Mouse (Mus musculus) T-helper 17 cell (primary cell): ENCODE measurements around the gene Wdr13.

Experiments used
- in situ Hi-C, 2 experiments: fragments of 300-600 bp; cut with MboI, MseI; formaldehyde crosslinking; loops; 1 replicate in 1 of 2; 2 replicates in 1 of 2; pipeline ENCODE4 v1.15.1; 2025; ENCODE audit warnings: high pct_unique_total_duplicates in 2 of 2

Gene Wdr13

DNA sequence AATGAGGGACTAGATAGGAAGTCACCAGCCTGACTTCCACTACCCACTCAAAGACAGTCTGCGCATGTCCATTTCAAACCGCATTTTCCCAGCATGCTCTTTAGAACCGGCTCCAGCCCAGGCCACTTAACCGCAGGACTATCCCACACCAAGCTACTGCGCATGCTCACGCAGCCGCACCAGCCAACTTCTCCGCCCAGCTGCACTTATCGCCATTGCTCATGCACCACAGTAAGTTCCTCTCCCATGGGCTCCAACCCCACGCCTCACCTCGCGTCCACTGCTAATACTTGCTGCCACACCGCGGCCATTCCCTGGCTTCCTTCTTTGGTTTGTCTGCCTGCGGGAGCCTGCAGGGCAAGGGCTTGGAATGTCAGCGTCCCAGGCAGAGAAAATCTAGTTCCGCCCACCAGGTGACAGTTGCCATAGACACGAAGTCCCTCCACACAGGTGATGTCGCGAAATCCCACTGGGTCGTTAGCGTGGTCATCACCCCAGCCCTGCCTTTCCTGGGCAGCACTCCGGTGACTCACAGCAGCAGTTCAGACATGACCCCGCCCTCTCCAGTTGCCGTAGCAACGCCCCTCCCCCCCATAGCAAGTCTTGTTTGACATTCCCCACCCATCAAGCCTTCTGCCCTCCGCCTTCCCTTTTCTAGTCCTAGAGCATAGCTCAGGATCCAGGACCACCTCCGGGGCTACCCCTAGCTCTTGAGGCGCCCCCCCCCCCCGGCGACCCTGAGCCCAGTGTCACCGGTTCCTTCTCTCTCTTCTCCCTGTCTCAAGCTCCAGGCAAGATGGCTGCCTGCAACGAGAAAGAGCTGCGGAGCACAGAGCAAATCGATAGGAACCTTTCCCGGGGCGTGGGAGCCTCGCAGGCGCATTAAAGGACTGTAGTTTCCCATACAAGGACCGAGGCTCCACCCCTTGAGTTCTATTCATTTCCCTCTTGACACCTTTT lies at the start of gene Wdr13:
TSS of gene Wdr13 (minus strand) at position 876 of the 960 bp plus-strand sequence.
- in situ Hi-C loops, result no loop called here

GRCm38 (mm10) chrX:8179646-8180045 lies 47.0 kb upstream of the Wdr13 start:
- in situ Hi-C loops, result no loop called here

DNA sequence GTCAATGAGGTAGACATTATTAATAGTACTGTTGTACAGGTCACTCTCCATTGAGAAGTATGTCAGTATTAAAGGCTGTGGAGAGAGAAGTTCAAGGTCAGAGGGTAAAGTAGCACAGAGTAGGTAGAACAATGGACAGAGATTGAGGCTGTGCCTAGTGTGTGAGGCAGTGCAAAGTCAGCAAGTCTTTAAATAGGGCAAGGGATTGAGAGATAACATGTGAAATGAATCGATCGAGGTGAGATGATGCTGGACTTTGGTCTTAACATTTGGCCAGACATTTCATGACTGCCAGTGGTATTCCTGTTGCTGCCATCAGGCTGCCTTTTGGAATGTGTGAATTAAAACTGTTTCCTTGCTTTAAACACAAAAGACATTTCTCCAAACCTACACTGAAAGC lies 46.2 kb upstream of the Wdr13 start:
- in situ Hi-C loops, result no loop called here

DNA sequence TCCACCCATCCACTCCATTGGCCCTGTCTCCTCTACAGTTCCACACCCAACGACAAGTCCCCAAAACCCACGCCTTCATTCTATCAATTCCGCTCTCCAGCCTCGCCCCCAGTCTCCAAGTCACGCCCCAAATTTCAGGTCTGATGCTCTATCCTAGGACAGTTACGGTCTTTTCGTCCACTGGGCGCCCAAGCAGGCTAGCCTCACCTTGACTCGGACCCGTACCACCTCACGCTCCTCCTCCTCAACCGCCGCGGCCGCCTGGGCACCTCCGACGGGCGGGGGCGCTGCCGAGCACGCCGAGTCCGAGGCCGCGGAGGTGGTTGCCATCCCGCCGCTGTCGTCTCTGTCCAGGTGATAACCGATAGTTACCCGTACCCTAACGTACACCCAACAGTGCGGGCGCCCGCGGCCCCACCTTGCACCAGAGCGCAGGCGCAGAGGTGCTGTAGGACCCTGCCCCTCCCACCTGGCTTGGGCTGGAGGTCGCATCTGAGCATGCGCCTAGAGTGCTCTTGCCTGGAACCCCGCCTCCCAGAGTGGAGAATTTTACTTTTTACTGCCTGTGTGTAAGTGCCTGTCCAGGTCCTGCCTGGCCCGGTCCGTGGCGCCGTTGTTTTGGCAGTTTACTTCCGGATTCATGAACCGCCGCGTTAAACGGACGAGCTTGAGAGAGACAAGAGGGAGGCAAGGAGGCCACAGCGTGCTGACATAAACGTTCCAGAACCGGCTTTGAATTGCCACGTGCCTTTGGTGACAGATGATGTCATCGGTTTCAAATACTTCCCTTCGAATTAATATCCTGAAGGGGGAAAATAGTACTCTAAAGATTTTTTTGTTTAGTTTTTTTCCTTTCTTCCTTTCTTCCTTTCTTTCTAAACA lies 43.1 kb upstream of the Wdr13 start, which contains the start of gene Tbc1d25:
TSS of gene Tbc1d25 (minus strand) at position 678 of the 882 bp plus-strand sequence.
- in situ Hi-C loops, result no loop called here

- in situ Hi-C loops, result no loop called here
These were observed 42.4 kb upstream of the Wdr13 start for GRCm38 (mm10) chrX:8175169-8175503.

DNA sequence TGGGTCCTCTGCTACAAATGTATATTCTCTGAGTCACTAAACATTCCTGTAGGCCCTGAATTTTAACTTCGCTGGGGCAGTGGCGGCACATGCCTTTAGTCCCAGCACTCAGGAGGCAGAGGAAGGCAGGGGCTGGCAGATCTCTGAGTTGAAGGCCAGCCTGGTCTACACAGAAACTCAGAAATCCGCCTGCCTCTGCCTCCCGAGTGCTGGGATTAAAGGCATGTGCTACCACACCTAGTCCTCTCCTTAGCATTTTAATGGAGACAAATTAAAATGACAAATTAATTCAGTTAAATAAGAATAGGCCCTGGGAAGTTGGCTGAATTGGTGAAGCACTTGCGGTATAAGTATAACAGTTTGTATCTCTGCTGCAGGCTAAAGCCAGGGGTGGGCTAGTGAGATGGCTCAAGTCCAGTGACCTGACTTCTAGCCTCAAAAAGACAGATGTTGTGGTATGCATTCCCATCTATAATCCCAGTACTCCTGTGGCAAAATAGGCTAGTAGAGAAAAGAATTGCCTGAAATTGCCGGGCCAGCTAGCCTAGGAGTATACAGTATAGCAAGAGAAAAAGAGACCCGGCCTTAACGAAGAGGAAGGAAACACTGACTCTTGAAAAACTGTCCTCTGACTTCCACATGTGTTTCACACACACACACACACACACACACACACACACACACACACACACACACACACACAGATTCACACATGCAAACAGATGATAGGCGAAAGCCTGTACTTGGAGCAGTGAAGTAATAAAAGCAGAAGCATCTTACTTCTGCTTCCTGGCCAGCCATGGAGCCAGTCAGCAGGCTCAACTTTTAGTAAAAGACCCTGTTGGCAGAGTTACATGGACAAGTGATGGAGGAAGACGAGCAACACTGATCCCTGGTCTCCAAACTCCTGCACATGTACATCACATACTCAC lies 35.3 kb upstream of the Wdr13 start:
- in situ Hi-C loops, result no loop called here

- in situ Hi-C loops, result no loop called here
These were observed 31.8 kb upstream of the Wdr13 start for GRCm38 (mm10) chrX:8164471-8164870.

GRCm38 (mm10) chrX:8163076-8163475 lies 30.4 kb upstream of the Wdr13 start:
- in situ Hi-C loops, result no loop called here

DNA sequence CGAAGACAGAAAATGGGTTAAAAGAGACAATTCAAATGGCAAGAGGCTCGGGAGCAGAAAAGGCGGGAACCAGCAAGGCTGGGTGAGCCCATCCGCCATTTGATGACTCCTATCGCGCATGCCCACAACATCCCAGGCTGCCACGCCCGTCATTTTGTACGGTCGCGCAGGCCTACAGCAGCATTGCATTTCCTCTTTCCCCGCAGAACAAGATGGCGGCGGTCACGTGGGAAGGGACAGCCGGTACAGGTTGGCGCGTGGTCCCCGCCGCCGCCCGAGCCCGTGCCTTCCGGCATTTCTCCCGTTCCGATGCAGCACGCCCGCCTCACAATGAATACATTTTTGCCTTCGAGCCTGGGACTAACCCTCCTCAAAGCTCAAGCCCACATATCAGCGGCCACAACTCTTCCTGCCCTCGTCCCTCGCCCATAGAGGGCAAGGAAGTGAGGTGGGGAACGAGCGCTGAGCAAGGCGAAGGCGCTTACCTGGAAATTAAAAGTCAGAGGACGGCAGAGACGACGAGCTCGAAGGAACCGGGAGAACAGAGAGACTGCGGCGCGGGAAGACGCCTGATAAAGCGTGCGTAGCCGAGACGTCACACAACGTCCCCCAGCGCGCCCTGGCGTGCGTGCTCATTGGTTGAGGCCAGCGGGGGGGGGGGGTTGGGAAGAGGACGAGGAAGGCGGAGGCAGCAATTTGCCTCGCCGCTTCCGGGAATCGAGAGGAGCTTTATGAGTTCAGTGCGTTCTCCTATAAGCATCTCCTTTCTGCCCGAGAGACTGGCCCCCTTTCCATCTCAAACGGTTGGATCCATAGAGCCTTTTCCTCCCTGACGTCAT lies 12.7 kb upstream of the Wdr13 start, which contains the start of gene Rbm3:
TSS of gene Rbm3 (minus strand) at position 728 of the 839 bp plus-strand sequence.
- in situ Hi-C loops, result no loop called here

DNA sequence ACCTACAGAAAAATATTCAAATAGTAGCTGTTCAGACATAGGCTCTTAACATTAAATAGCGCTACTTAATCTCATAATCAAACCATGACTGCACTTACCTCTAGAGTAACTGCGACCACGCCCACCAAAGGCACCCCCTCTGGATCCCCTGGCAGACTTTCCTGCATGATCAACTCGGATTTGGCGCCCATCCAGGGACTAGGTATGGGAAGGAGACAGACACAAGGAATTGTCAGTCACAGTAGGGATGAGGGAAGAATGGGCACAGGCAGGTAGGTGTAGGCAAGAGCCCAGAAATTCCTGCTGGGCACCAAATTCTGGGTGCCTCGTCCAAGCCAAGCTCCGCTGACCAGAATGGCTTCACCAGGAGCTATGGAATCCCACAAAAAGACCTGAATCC lies 11.1 kb upstream of the Wdr13 start:
- in situ Hi-C loops, result no loop called here

GRCm38 (mm10) chrX:8142948-8143347 lies 10.3 kb upstream of the Wdr13 start:
- in situ Hi-C loops, result no loop called here

GRCm38 (mm10) chrX:8141058-8141457 lies 8.4 kb upstream of the Wdr13 start:
- in situ Hi-C loops, result no loop called here

GRCm38 (mm10) chrX:8140446-8140845 lies 7.8 kb upstream of the Wdr13 start:
- in situ Hi-C loops, result no loop called here

DNA sequence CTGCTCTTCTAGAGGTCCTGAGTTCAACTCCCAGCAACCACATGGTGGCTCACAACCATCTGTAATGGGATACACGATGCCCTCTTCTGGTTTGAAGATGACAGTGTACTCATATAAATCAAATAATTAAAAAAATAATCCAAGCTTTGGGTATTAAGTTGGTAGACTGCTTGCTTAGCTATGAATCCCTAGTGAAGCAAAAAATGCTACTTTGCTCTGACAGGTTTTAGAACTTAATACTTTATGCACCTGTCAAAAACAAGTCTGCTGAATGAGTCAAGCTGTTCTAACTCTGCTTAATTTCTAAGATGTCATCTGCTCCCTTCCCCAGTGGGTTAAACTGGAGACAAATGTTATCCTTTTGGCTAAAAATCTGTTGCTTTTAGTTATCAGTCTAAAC lies 6.8 kb upstream of the Wdr13 start:
- in situ Hi-C loops, result no loop called here

GRCm38 (mm10) chrX:8135886-8136285 lies 3.2 kb upstream of the Wdr13 start:
- in situ Hi-C loops, result no loop called here

DNA sequence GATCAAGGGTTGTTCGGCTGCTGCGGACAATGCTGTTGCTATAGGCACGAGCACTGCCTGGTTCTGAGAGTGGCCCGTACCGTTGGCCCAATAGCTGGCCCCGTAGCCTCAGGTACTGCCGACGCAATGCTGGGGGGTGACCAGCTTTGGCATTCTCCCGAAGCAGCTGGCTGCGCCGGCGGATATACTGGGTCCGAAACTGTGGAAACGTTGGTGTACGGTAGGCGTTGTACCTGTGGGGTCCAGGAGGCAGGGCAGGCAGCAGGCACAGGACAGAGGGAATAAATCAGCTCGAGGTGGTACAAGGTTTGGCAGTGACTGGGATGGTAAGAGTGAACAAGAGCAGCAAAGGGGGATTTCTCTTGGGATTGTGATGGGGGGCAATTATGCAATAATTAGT lies 1.3 kb downstream of the Wdr13 start:
- in situ Hi-C loops, result no loop called here

DNA sequence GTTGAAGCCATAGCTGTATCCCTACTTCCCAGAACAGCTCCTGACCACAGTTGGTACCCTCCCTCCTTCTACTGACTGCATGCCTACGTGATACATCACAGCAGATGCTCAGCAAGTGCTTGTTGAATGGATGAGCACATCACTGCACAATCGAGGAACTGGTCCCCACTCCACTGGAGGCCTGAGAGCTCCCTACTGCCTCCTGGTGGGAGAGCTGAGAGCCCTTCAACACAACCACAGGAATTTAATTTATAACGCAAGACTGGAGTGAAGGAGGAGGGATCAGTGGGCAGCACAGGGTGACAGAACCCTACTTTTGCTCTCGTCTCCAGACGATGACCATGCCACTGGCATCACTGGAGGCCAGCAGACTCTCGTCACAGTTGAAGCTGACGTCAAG lies 7.5 kb downstream of the Wdr13 start:
- in situ Hi-C loops, result no loop called here

DNA sequence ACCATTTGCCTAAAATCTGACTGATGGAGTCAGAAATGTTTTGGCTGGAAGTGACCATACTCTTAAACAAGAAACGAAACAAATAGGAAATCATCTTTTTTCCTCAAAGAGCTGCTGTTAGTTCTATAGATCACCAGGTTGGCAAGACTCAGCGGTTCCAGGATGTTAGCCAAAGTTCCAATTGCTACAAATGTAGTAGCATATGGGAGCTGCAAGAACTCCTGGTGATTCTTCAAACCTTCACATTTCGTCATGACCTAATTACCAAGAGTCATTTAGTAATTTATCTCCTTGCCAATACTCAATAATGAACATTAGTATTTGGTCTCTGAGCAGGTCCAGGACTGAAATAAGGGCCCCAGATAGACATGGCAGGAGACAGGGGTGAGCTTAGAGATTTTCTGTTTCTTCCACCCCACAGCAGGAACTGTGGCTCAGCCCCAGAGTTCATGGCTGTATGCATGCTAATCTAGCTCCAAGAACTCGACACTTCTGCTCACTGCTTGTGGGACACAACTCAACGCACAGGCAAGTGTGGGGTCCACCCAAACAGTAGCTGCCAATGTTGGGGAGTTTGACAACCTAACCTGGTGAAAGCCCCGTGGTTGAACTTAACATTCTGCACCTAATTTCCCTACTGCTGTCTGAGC lies 8.7 kb downstream of the Wdr13 start:
- in situ Hi-C loops, result no loop called here

DNA sequence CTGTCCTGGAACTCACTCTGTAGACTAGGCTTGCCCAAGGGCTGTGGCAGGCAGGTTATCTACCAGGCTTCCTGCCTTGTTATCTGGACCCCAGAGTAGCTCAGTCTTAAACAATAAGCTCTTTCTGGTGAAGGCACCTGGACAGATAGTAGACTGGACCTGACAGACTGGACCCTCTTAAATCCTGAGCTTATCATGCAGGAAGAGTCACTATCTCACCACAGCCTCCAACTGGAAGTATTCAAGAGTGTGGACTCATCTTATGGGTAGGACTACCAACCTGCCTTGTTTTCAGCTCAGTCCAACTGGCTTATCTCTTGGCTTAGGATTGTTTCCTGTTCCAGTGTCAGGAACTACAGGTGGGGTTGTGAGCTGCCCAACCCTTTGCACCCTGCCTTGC lies 15.4 kb downstream of the Wdr13 start:
- in situ Hi-C loops, result no loop called here

DNA sequence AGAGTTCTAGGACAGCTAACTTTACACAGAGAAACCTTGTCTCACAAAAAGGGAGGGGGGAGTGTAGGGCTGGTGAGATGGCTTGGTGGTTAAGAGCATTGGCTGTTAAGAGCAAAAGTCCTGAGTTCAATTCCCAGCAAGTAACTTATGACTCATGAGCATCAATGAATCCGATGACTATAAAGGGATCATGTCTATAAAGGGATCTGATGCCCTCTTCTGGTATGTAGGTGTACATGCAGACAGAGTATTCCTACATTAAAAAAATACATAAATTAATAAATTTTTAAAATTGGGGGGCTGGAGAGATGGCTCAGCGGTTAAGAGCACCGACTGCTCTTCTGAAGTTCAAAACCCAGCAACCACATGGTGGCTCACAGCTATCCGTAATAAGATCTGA lies 17.4 kb downstream of the Wdr13 start:
- in situ Hi-C loops, result no loop called here
